Mouse (Mus musculus) layer of hippocampus, adult 9-10 months (tissue): ENCODE data around the gene Pex6.
A peak's percentile ranks its signal among the peaks of the same experiment; 100 is the strongest.

ENCODE experiments used
- DNase-seq: peaks from one replicate; pipeline ENCODE4 v3.0.0; 2022; ENCODE audit warnings: low spot score

Pex6 gene

DNA sequence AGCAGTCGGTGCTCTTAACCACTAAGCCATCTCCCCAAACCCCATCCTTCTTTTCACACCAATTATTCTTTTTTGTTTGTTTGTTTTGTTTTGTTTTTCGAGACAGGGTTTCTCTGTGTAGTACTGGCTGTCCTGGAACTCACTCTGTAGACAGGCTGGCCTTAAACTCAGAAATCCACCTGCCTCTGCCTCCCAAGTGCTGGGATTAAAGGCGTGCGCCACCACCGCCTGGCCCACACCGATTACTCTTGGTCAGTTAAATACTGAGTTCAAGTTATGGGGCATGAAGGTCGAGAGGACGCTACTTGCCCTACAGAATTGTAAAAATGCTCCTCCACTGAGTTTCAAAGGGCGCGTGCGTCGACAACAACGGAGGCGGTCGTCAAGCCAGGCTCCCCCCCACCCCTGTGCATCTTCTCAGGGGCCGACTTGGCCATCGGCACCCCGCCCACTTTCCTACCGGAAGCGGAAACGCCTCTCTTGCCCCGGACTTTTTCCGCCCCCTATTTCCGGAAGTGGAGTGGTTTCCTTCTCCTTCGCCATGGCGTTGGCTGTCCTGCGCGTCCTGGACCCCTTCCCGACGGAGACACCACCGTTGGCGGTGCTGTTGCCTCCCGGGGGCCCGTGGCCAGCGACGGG is at the start of gene Pex6:
Gene Pex6, plus strand, starts transcription at position 505 of the 639 bp plus-strand sequence.
- DNase-seq: peak; percentile 55

DNA sequence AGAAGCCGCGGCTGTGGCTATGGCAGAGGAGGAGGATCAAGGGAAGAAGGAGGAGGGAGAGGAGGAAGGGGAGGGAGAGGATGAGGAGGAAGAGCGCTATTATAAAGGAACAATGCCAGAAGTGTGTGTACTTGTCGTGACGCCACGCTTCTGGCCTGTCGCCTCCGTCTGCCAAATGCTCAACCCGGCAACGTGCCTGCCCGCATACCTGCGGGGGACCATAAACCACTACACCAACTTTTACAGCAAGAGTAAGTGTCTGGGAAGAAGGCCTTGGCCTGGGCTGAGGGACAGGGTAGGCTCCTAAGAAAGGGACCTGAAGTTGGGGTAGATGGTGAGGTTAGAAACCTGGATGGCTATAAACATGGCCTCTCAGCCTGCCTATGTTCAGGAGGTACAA is 49.3 kb upstream of the Pex6 start:
- no peak for DNase-seq

GRCm38 (mm10) chr17:46662730-46663129 is 48.5 kb upstream of the Pex6 start:
- no peak for DNase-seq

DNA sequence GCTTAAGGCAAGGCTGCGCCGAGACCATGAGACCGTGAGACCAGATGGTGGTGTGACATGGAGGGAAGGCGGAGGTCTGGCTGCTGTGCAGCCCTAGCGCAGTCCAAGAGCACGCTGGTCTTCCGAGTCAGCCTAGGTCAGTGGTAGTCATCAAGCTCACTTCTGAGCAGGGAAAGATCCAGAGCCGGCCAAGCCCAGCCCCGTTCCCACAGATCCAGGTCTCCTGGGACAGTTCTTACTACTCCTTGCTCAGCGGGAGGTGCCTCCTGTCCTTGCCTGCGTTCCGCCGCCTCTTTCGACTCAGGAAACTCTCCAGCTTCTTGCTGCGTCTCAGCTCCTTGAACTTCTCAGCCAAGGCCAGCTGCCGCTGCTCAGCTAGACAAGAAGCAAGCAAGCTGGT is 43.6 kb upstream of the Pex6 start:
- DNase-seq: no peak

GRCm38 (mm10) chr17:46669911-46670310 is 41.4 kb upstream of the Pex6 start:
- DNase-seq: no peak

DNA sequence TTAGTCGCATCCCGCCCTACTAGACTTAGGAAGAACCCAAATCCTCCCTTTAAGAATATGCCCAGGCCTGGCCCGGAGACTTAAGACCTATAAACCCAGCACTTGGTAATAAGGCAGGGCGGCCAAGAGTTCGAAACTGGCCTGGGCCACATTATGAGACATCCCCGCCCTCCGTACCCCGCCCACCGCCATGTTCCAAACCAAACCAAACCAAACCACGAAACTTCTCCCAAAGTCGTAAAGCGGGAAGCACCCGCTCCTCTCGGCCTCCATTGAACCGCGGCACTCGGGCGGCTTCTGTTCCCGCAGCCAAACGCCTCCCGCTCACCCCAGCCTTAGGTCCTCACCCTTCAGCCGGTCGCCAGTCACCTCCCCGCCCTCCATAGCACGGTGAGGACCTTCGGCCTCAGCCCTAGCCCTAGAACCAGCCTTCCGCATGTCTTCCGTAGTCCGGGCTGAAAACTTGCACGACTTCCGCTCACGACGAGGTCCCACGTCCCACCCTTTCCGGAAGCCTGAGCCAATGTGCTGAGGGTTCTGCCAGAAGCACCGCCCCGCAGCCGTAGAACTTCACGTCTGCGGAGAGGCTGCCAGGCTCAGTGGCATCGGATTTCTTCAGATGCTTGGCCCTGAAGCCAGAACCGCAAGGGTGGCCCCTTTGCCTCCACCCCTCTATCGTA is 37.3 kb upstream of the Pex6 start, which contains the start of gene Rrp36:
Gene Rrp36, minus strand, starts transcription at position 503 of the 680 bp plus-strand sequence.
- DNase-seq: peak; percentile 75

DNA sequence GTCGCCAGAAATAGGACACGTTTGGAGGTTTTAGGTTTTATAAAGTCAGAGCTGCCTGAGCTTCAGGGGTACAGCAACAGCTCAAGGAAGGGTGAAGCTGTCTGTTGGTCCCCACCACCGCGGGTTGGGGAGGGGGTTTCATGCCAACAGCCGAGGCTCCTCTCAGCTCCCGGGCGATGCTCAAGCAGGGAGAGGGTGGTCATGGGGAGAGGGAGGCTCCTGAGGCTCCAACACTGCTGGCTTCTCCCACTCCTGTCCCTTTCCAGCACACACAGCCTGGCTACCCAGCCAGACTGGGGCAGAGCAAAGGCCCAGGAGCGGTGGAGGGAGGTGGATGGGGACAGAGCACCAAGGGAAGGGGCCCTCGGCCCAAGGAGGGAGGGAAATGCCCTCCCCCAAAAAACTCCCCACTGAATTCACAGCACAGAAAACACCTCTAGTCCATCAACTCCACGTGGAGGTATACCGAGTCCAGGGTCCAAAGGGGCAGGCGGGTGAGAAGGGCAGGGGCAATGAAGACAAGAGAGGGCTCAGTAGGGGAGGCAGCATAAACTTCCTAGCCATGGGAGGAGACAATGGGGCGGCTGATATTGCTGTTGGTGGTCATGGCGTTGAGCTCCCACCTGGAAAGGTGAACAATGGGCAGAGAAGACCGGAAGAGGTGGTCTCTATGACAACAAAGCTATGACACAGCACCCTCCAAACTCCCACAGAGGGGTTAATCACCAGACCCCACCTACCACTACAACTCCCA is 36.6 kb upstream of the Pex6 start:
- DNase-seq: no peak

DNA sequence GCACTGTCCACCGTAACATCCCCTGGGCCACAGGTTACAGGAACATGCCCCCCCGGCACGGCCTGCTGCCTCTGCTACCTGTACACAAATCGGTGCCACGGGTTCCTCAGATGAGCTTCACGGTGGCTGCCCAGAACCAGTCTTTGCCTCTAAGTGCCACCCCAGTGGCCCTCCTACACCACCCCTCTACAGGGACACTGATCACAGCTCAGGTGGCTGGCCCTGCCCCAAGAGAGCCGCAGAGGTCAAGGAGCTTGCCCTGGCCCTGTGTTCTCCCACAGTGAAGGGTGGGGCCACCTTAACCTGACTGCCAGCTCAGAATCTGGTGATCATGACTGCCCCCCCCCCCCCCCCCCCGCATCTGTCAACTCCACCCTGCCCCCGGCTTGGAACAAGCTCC is 32.8 kb upstream of the Pex6 start, which contains the start of gene Mea1:
Gene Mea1, plus strand, starts transcription at position 378 of the 400 bp plus-strand sequence.
- no peak for DNase-seq

- DNase-seq: no peak
These were observed 32.4 kb upstream of the Pex6 start for GRCm38 (mm10) chr17:46678911-46679310.

- no peak for DNase-seq
These were observed 31.2 kb upstream of the Pex6 start for GRCm38 (mm10) chr17:46679843-46680759.

- peak; percentile 90 for DNase-seq
These were observed 30.4 kb upstream of the Pex6 start, which contains the start of gene Klhdc3 for GRCm38 (mm10) chr17:46680760-46681373. Gene Klhdc3, minus strand, starts transcription at chr17:46680914.

- DNase-seq: no peak
These were observed 29.7 kb upstream of the Pex6 start for GRCm38 (mm10) chr17:46681466-46682118.

- DNase-seq: no peak
These were observed 28.4 kb upstream of the Pex6 start for GRCm38 (mm10) chr17:46682654-46683389.

- no peak for DNase-seq
These were observed 25.4 kb upstream of the Pex6 start for GRCm38 (mm10) chr17:46685913-46686312.

- no peak for DNase-seq
These were observed 20.6 kb upstream of the Pex6 start for GRCm38 (mm10) chr17:46690665-46691064.

DNA sequence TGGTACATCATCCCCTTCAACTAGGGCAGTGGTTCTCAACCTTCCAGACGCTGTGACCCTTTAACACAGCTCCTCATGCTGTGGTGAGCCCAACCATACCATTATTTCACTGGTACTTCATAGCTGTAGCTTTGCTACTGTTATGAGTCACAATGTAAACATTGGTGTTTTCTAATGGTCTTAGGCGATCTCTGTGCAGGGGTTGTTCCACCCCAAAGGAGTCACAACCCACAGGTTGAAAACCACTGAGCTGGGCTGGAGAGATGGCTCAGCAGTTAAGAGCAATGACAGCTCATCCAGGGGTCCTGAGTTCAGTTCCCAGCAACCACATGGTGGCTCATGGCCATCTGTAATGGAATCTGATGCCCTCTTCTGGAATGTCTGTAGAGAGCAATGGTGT is 19.9 kb upstream of the Pex6 start:
- DNase-seq: no peak

DNA sequence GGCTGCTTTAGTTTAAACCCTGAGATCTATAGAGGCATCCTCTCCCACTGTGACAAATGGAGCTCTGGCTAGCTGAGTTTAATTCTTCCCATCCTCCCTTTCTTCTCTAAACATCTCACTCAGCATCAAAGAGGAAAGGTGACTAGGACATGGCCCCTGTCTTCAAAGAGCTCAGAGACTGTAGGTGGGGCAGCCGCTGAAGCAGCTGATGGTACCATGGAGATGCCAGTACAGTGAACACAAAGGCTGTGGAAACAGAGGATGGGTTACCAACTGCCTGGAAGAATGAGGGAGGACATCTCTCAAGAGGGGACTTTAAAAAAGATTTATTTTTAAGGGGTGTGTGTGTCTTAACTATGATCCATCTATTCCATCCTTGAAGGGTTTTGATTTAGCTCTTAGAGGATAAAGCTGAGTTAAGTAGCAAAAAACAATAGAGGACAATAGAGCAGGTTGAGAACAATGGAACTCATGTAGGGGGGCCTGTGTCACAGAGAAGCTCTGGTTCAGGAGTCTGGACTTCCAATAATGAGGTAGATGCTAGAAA is 16.7 kb upstream of the Pex6 start:
- no peak for DNase-seq

DNA sequence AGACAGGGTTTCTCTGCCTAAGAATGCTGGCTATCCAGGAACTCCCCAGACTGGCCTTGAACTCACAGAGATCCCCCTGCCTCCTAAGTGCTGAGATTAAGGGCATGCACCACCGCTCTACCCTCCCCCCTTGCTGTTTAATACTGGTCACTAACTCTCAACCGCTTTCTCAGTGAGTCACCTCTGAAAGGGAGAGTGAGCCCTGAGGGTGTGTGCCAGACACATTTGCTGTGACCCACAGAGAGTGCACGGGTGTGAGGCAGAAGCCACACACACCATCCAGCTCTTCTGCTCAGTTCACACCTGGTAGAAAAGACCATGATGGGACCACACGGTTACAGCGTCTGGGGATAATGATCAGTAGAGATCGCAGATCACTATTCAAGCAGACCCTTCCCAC is 12.7 kb upstream of the Pex6 start:
- DNase-seq: no peak

DNA sequence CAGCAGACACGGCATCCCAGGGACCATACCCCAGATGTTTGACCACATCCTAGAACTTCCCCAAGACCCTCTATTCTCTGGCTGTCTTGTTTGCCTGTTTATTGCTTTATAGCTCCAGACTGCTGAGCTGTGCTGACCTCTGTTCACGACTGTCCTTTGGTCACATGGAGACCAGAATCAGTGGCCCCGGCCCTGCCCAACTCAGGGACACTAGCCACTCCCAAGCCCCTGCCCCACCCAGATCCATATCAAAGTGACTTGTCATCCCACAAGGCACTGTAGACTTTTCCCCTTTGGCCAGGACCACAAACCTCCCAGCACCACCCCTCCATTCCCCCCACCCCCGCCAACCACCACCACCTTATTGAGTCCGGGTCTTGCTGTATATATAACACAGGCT is 12.0 kb upstream of the Pex6 start:
- DNase-seq: no peak

DNA sequence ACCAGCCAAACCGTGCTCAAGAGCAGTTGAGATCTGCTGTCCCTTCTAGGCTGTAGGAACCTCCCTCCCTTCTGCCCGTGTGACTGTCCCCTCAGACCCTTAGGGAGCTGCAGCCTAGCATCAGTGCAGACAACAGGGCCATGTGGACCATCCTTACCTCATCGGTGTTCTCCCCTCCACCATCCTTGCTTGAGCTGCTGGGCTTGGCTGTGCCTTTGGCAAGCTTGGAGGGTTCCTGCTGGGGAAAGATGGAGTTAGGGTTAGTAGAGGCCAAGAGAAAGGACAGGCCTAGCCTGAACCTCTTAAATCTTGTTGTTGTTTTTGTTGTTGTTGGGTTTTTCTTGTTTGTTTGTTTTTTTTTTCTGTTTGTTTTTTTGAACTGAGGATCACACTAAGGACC is 11.4 kb upstream of the Pex6 start:
- DNase-seq: no peak
